Mouse (Mus musculus) naive thymus-derived CD4-positive, alpha-beta T cell, adult 5 months (primary cell): ENCODE results near the gene Ccdc84. TPM values are rescaled to one million over a fixed set of nuclear protein-coding genes. Genes with fewer than 3 reads are reported as not detected.

Experiments used
- polyA plus RNA-seq: library from polyadenylated mRNA; unstranded; fragments of 100-300 nt; shearing (Covaris generic); gene quantifications from one replicate; pipeline ENCODE4 v1.2.1, GENCODE M21; 2017

Gene Ccdc84
- polyA plus RNA-seq, result 39.8 TPM

DNA sequence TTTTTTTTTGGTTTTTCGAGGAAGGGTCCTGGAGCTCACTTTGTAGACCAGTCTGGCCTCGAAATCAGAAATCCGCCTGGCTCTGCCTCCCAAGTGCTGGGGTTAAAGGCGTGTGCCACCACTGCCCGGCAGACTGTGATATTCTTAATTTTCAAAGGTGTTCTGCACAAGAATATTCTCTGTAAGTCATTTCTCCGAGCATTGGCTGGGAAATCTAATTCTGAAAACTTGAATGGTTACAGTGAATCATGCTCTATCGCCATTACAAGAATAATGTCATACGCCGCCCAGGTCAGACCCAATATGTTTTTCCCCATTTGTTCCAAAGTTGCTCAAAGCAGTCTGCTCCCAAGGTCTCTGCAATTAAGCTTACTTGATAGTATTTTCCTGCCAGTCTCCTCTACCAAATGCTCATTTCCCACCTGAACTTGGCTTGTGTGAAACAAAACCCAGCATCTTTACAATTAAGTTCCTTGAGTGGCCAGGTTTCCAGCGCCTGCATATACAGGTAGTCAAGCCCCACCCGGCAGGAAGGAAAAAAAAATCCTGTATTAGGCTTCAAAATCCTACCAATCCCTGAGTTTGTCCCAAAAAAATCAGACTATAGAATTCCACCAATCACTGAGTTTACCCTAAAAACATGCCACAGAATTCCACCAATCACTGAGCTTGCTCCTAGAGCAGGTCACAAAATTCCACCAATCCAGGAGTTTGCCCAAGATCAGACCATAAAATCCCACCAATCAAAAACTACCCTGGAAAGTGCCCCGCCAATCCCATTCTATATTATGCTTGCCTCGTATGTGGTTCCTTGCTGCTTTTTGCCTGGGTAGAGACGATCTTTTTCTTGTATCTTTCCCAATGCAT lies at the start of gene Ccdc84:
TSS of gene Ccdc84 (minus strand) at position 51 of the 867 bp plus-strand sequence.

GRCm38 (mm10) chr9:44454891-44455220 lies 36.5 kb upstream of the Ccdc84 start, which contains the start of gene Upk2:
TSS of gene Upk2 (minus strand) at chr9:44454976.

GRCm38 (mm10) chr9:44440961-44441360 lies 22.6 kb upstream of the Ccdc84 start, which contains the start of gene Foxr1:
TSS of gene Foxr1 (minus strand) at chr9:44441136.

GRCm38 (mm10) chr9:44406906-44407751 lies 11.2 kb downstream of the Ccdc84 start, which contains the start of the genes Rps25 and Trappc4:
TSS of gene Rps25 (plus strand) at chr9:44407139.
TSS of gene Trappc4 (minus strand) at chr9:44407600.

DNA sequence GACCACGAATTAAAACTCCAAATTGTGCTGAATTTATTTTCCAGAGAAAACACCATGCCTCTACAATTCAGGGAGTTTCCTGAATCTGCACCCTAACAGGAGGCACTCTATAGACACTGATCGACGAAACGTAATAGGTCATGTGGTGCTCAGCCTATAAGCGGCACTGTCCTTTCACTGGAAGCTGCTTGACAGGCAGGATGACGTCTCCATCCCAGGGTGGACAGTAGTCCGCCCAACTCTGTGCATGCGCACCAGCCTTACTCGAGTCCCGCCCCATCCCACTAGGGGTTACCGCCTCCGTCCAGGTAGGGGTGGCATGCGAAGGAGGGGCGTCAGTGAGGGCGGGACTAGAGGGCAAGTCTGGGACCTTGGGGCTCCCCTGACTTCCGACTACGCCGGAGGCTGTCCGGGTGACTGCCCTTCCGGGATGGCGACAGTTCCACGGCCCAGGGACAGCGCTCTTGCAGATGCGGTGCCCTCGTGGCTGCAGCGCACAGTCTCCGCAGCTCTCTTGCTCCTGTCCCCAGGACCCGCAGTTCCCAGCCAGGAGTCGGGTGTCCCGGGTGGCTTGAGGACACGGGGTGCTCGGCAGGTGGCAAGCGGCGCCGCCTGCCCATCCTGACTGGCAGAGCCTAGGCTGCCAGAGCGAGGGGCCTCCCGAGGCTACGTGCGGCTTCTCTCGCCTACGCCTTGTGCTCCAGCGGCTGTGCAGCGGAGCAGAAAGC lies 21.5 kb downstream of the Ccdc84 start, which contains the start of gene Slc37a4:
TSS of gene Slc37a4 (plus strand) at position 169 of the 728 bp plus-strand sequence.

GRCm38 (mm10) chr9:44379054-44379834 lies 39.1 kb downstream of the Ccdc84 start, which contains the start of gene Hyou1:
TSS of gene Hyou1 (plus strand) at chr9:44379490.

DNA sequence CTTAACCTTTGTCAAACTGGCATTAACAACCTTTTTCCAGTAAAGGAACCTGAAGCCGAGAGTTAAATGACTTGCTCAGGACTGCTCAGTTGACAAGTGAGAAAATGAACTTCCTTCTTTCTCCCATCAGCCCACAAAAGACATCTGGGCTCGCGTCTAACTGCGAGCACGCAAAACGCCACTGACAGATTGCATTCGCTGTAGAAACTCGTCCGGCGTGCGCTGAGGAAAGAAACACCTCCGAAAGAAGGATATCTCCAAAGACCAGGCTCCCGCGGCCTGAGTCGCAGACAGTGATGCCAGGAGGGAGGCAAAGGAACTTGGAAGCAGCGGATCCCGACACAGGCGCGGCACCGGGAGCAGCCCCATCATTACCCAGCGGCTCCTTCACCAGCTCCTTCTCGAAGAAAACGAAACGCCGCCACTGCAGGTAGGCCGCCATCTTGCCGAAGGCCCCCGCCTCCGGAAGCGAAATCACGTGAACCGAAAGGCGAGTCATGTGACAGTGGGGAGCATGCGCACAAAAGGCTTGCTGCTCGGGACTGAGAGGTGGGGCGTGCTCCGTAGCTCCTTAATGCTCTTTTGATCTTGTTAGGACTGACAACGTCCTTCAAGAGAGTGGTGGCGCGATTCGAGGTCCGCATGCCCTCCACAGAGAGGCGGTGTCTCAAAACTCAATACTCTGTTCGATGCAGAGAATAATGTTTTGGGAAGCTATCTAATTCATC lies 57.0 kb downstream of the Ccdc84 start, which contains the start of gene Vps11:
TSS of gene Vps11 (minus strand) at position 481 of the 728 bp plus-strand sequence.

Other genes with a start within 250 kb of the Ccdc84 start
- 46.8 TPM for gene Cbl, start 184.5 kb downstream of the Ccdc84 start, polyA plus RNA-seq
- gene Ccdc153, start 177.9 kb downstream of the Ccdc84 start, polyA plus RNA-seq, result not detected
- gene Pdzd3, start 167.1 kb downstream of the Ccdc84 start, polyA plus RNA-seq, result not detected
- gene Nlrx1, start 150.0 kb downstream of the Ccdc84 start, polyA plus RNA-seq, result 2.9 TPM
- gene Abcg4, start 130.0 kb downstream of the Ccdc84 start, polyA plus RNA-seq, result not detected
- gene Hinfp, start 112.9 kb downstream of the Ccdc84 start, polyA plus RNA-seq, result 49.0 TPM
- 19.9 TPM for gene C2cd2l, start 98.3 kb downstream of the Ccdc84 start, polyA plus RNA-seq
- gene Dpagt1, start 92.5 kb downstream of the Ccdc84 start, polyA plus RNA-seq, result 6.6 TPM
- gene H2afx, start 83.9 kb downstream of the Ccdc84 start, polyA plus RNA-seq, result 62.7 TPM
- 20.3 TPM for gene Hmbs, start 74.3 kb downstream of the Ccdc84 start, polyA plus RNA-seq
- gene Vps11, start 56.9 kb downstream of the Ccdc84 start, polyA plus RNA-seq, result 73.9 TPM
- 16.9 TPM for gene Hyou1, start 39.1 kb downstream of the Ccdc84 start, polyA plus RNA-seq
- 15.1 TPM for gene Slc37a4, start 21.7 kb downstream of the Ccdc84 start, polyA plus RNA-seq
- gene Rps25, start 11.4 kb downstream of the Ccdc84 start, polyA plus RNA-seq, result 2,678 TPM
- 80.8 TPM for gene Trappc4, start 11.0 kb downstream of the Ccdc84 start, polyA plus RNA-seq
- not detected for gene Foxr1, start 22.6 kb upstream of the Ccdc84 start, polyA plus RNA-seq
- gene Upk2, start 36.4 kb upstream of the Ccdc84 start, polyA plus RNA-seq, result not detected
- gene Bcl9l, start 64.3 kb upstream of the Ccdc84 start, polyA plus RNA-seq, result 22.3 TPM
- gene Cxcr5, start 143.3 kb upstream of the Ccdc84 start, polyA plus RNA-seq, result 3.2 TPM
- 59.3 TPM for gene Ddx6, start 186.3 kb upstream of the Ccdc84 start, polyA plus RNA-seq